Mouse (Mus musculus) c-Kit-positive CD71-positive TER-119-positive erythroid progenitor cells, embryonic 14.5 days (primary cell): ENCODE measurements at regions not wholly inside any gene's neighbourhood (a gene's known extent, or its start where the extent isn't known, plus 50 kb on each side); places are given as distances from the start of the nearest gene placed in this dataset.

Experiments used
- DNase-seq: peaks from one replicate; pipeline ENCODE4 v3.0.0-alpha.2; 2013; ENCODE audit warnings: low spot score

DNA sequence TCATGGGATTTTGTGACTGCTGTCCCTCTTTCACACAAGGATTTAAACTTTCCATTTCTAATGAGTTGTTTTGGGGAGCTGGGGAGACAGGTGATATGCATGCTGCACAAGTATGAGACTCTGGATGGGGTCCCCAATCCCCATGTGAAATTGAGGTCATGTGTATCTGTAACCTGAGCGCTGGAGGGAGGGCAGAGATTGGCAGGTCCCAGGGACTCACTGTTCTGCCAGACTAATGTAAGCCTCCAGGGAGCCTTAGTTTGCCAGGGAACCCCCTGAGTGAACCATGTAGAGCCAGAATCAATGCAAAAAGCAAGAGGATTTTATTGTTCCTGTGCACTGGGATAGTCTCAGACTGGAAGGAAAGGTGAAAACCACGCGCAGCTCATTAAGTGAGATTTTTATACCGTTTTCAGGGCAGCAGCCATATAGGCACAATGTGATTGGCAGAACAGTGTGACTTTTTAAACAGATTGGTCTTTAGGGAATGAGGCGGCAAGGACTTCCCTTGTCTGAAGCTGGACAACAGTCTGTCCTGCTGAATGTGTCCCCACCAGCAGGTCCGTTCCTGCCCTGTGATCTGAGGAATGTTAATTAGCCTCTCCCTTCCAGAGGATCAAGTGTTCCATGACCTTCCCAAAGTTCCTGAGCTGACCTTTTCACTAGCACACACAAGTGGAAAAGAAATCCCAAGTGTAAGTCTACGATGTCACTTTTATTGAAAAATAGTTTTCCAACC lies 59.9 kb upstream of the Oxgr1 start:
- DNase-seq: no peak

DNA sequence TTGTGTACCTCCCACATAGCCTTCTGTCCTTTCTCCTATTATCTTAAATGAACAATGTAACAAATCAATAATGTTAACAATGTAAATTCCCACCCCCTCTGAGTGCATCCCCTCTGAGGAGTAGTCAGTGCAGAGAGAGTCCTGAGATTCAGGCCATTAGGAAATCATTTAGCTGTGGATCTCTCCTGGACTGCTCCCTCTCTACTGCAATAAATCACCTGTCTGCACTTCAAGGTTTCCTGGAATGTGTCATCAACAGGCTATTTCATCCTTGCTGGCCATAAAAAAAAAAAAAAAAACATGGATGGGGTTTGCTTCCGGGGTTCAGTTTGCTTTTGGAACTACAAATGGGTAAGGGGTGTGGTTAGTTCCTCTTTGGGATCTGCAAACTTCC lies 60.5 kb upstream of the Oxgr1 start:
- DNase-seq: no peak

DNA sequence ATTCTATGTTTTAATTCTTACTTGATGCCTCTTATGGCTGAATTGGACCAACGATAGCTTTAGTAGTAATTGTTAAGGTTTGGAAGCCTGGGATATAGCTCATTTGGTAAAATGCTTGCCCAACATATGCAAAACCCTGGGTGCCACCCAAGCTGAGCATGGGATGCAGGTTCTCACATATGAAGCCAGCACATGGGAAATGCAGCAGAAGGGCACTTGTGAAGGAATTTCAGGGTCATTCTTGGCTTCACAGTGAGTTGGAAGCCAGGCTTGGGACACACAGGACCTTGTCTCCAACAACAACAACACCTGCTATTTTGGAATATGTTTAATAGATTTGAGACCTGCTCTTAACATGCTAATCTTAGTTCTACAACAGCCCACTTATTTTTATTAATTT lies 67.6 kb upstream of the Oxgr1 start:
- DNase-seq: no peak

DNA sequence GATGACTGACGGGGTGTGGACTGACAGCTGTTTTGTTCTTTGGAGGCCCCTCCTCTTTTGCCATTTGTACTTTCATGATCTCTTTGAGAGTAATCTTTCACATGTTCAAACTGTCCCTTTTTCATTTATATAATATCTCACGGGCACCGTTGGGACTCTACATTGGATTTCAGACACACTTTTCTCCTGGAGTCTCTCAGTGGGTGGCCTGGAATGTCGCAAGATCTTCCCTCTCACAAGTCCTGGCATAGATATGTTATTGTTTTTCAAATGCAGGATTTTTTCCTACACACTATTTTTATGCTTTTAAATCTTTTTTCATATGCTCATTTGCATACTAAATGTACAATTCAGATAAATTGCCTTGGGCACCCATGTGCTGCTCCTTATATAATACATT lies 71.1 kb upstream of the Oxgr1 start:
- DNase-seq: no peak

DNA sequence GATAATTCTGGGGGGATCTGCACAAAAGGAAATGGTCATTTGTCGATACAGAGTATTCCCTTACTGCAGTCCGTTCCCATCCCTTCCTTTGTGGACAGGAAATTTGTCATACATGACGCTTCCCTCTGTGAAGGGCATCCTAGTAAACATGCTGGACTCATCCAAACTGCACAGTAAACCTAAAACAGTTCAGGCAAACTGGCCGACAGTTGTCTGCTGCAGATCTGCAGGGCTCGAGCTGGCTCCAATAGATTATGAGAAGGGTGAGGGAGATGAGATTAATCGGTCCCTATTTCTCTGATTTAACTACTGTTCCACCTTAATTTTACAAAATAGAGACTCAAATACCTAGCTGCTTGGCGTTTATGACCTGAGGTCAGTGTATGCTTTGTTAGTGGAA lies 76.3 kb upstream of the Oxgr1 start:
- DNase-seq: no peak

DNA sequence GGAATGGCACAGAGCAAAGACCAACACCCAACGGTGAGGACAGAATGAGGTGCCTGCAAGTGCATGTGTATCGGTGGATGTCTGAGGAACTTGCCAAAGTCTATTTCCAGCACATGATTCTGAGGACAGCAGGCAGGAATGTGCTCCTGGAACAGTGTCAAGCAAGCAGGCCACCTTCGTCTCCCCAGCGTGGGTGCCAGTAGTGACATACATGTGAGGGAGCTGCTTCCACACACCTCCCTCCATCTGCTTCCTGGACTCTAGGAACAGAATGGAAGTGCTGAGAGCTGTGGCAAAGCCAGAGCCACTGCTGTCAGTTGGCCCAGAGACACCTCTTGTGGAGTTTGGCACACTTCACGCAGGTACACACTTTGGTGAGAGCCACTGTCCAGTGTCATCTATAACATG lies 76.9 kb upstream of the Oxgr1 start:
- no peak for DNase-seq

DNA sequence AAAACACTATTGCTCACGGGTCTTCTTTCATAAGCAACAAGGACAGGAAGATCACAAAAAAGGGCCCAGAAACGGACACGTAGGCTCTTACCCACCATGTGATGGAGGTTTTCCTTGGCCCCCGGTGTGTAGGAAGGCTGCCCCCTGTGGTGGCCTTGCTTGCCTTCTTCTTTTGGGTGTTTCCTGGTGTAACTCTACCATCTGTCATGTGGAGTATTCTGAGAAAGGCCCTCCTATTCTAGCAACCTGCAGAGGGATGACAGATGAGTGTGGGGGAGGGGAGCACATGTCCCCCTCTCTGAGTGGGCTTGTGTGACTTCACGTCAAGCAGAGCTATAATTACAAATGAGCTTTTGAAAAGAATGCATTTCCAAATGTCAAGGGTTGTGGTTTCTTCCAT lies 77.3 kb upstream of the Oxgr1 start:
- no peak for DNase-seq

DNA sequence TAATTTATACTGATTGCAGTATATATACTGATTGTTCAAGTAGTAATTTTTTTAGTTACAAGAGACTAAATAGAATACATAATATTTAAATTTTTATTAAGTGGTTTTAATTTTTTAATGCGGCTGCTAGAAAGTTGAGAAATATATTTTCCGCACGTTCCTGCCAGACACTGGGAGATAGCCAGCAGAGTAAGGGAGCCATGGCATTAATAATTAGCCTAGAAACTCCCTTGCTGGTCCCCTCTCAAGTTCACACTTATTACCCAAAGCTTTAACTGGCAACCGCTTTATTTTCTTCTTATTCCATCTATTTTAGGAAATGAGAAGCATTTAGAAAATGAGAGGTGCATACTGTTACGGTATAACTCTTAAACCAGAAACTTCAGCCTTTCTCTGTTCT lies 78.0 kb upstream of the Oxgr1 start:
- no peak for DNase-seq

DNA sequence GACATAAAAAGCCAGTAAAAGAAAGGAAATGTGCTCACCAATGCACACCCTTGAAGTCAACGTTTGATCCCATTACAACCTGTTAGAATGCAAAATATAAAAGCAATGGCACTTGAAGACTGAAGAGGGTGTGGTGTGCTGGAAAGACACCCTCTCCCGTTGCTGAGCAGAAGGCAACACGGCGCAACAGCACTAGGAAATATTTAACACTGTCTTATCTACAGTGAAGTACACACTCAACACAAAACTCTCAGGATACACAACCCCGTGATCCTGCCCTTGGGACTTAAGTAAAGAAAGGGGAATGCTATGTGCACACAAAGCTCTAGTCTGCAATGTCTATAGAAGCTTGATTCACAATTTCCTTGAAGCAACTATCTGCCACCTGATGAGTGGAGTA lies 83.1 kb upstream of the Oxgr1 start:
- no peak for DNase-seq

DNA sequence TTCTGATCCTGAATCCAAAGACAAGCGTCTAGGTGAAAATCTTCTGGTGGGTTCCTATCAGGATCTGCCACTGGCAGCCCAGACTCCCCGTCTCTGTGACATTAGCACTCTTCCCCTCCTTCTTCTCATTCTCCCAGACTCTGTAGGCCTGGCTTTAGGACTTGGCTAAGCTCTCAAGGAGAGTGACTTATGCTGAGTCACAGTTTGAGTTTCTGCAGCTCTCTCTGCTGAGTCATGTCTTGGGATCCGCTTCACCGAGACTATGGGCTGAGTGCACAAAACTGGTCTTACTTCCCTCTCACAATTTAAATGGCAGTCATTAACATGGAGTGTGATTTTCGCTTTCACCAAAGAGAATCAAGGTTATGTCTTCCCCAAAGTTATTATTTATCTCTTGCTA lies 85.2 kb upstream of the Oxgr1 start:
- no peak for DNase-seq

DNA sequence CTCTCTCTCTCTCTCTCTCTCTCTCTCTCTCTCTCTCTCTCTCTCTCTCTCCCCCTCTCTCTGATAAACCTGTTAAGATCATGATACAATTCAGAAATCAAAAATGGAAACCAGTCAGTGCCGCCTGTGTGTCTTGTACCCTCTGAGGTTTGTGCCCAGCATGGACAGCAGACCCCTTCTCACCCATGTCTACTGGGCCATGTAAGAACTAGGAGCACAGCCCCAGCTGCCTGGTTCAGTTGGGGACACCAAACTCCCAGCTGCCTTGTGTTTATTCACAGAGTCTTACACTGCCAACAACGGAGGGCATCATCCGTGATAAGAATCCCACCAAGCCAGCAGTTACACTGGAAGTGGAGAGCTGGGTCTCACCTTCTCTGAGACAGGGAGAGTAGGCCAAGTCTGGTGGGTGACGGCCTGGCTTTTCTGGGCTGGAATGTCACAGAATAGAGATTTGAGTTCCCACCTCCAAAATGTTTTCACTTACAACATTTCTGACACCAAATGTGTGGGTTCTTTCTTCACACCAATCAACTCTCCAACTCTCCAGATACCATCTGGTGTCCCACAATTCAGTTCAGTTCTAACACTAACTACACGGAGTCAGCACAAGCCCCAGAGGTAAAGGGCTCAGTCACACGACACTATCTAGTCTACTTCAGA lies 92.2 kb upstream of the Oxgr1 start:
- no peak for DNase-seq

DNA sequence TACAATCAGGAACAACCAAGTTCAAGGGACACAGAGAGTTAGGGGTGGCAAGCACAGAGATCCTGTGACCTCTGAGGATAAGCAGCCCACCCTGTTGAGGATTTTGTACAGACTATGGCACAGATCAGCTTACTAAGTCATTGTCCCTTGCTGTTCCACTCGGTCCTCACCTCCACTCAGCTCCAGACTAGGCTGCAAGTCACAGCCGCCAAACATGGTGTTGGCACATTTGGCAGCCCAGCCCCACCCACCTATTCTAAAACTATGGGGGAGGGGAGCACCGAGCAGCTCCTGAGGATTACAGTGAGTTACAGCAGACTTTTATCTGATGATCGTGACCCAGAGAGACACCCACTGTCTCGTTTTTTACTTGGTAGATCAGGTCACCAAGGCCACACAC lies 93.0 kb upstream of the Oxgr1 start:
- DNase-seq: no peak

DNA sequence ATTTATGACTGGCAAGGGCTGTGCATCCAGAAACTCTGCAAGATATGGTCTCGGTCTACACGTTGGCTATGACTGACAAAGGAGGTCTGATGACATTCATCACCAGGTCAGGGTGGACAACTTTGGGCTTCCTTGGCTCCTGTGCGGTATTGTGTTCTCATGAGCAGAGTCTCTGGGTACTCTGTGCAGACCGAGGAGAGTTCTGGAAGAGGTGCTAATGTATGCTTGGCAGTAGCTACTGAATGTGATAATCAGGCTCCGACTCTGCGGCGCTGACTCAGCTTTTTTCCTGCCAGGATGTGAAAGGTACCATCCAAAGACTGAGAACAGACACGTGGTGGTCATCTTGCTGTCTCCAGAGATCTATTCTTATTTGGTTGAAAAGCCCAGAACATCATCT lies 94.5 kb upstream of the Oxgr1 start:
- DNase-seq: no peak

DNA sequence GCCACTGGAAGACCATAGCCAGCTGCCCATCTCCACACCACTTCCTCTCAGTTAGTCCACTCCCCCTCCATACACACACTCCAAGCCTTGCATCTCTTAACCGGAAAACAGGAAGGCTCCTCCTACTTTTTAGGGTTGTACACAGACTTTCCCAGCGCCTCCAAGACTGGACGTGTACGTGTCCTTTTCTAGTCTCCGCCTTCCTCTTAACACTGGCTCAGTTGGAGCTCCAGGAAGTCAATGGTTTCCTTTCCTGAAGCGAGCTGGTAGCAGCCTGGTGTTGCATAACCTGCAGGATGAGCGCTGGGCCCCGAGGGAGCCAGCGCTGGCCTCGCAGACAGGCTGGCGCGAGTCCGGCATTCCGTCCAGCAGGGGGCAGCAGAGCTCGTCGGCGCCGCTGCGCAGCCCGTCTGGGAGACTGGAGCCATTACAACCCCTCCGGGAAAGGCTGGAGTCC lies 95.5 kb upstream of the Oxgr1 start:
- peak; percentile 48 for DNase-seq

DNA sequence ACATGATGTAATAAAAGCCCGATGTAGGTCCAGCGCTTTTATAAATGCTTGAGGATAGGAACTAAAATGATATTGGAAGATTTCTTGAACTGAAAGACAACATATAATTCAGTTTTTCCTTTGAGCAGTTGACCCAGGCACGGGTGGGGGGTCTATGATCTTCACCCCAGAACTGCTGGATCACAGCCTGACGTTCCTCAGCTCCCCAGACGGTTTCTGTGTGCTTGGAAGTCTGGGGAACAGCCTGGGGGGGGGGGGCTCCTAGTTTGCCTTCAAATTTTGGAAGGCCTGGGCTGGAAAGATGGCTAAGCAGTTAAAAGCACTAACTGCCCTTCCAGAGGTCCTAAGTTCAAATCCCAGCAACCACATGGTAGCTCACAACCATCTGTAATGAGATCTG lies 96.3 kb upstream of the Oxgr1 start:
- no peak for DNase-seq

DNA sequence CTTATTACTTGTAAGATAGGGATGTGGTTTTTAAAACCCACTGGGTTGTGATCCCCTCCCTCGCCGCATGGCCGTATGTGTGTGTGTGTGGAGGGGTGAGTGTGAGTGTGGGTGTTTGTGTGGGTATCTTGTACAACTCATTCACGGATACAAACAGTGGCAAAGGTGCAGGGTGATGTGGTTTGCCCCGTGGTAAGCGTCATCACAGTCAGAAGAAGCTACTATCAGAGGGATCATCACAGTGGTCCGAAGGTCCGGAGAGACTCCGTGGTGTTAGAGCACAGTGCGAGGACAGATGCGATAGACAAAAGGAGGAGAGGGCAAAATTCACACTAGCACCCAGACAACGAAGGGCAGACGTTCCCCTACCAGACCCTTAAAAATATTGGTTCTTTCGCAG lies 97.0 kb upstream of the Oxgr1 start:
- DNase-seq: no peak

DNA sequence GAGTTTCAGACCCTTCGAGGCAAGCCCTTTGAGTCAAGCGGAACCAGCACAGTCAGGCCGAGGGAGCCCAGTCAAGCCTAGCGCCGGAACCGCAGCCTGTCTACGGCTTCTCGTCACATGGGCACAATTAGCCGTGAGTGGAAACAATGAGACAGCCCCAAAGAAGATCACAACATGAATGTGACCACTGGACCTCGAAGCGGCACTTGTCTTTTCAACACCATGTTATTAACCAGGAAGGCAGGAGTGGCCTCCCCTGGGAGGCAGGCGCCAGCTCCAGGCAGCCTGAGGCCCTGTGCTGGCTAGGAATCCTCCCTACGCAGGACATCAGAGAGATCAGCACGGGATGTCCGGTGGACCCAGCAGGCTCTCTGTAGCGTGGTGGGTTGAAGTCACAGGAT lies 97.4 kb upstream of the Oxgr1 start:
- DNase-seq: no peak

DNA sequence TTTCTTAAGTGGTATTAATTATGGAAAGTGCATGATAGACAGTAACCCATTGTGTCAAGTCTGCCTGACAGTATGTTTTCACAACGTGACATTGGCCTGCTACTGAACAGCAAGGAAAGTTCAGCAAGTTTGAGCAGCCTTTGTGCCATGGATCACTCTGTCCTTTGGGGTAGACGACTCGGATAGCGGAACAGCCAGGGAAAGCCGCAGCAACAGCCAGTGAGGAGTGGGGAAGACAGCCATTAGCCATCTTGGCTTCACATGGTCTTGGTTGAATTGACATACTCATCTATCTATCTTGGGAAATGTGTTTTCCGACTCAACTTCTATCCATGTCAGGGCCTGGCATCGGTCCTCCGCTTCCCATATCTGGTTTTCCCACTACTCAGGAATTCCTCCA lies 98.0 kb upstream of the Oxgr1 start:
- no peak for DNase-seq

DNA sequence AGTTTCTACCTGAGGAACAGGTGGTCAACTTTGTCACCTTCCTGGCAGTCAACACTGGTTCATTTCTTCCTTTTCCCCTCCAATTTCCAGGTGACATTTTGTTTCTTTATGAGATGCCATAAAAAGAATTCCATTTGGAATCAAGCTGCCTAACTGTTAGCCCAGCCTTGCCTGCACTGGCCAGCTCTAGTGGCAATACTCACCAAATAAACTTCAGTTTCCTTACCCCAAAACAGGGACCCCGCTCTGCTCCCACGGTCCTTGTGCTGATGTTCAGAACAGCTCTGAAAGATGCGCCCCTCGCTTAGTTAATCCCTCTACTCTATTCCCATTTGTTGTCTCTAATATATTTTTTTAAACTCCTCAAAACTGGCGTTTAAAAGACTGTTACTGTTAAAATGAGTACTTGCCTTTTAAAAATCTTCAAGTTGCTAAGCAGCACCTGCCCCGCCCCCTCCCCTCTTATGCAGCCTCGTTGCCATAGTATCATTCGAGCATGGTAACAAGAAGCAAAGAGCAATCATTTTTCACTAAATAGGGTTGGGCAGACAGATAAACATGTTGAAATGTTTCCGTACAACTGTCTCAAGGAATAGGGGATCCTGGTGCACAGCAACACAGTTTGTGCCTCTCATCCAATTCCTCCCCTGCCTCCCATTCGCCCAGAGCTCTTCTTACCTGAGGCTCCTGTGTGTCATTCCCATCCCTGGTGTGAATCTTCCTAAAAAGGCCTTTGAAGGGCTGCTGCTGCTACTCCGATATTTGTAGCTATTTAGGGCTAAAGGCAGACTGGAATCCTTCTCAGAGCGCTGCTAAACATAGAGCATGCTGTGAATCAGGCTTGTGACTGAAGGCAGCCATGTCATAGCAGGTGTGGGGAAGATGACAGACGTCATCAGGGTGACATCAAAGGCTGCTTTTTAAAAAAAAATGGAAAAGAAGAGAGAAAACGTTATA lies 98.8 kb upstream of the Oxgr1 start:
- no peak for DNase-seq

DNA sequence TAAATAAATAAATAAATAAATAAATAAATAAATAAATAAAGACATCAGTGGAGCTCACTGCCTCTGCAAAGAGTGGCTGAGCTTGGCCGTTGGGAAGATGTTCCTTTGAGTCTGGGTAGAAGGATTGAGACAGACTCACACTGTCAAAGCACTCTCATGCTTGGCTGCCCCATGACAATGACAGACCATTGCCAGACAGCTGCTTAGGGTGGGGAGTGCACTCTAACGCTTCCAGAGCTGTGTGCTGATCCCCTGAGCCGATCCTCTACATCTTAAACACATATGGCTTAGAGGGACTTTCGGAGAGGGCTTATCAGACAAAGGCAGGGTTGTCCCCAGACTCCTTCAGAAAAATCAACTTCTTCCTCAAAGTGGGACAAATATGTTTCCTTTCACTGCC lies 100.0 kb upstream of the Oxgr1 start:
- DNase-seq: no peak

DNA sequence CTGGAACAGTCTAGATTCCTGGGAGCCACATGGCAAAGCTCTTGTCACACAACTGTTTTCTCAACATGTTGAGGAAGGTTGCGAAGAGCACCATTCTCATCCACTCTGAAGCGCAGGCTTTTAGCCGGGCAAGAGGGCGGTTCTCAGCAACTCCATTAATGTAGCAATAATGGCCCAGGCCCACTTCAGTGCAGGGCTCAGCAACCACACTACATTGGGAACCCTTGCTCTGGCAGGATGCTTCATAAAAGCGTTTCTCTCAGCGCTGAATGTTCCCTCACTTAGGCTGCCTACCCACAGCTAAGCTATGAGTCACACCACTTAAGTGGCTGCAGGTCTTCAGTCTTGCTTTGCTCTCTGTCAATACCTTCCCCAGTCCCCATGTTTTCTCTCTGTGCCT lies 102.2 kb upstream of the Oxgr1 start:
- no peak for DNase-seq

DNA sequence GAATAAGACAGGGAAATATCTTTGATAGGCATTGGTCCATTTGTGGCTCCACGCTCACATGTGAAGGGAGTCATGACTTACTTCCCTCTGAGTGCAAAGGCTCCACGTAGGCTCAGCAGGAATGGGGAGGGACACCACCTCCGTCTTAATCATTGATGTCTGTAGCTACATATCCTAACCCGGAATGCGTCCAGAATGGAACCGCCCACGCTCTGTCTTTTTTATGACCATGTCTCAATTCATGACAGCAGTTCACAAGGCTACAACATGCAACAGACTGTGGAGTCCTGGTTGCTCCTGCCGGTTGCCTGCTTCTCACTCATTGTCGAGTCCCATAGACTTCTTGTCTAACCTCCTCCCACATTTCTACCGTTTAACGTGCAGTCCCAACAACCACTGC lies 104.1 kb upstream of the Oxgr1 start:
- DNase-seq: no peak
